In the genomic region with DNA sequence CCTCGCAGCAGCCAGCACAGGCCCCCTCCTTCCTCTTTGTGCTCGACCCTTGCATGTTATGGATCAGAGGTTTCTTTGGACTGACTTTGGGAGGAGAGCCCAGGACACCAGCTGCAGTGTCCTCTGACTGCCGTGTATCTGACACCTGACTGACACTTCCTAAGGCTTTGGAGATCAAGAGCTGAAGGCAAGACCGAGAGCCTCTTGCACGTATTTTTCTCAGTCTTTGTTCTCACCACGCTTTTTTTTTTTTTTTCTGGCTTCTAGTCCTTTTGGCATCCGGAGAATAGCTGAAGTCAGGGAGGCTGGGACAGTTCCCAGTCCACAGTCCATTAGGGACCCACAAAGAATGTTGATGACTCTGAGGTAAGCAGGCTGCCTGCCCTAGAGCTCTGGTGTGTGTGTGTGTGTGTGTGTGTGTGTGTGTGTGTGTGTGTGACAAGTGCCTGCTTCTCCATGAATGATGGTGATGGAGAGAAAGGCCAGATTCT, we compare ENCODE assay signal across 8 mouse cellular contexts. TPM values are rescaled to one million over a fixed set of nuclear protein-coding genes. Genes with fewer than 3 reads are reported as not detected.
DNase-seq lines count a peak whose midpoint lies in the region; ATAC-seq and TF ChIP-seq lines count a peak whose summit lies in the region.

No protein-coding gene starts in this region.

- H3K4me2 ChIP-seq in hindbrain, embryonic 16.5 days (ENCODE audit: low read length), result no peak overlapping the region
- H3K4me2 ChIP-seq in neural tube, embryonic 14.5 days (ENCODE audit: low read depth, low read length), result no peak overlapping the region

- DNase-seq in lung, adult 2 months, result peak; percentile 19
- DNase-seq in lung, postnatal 25 days (ENCODE audit: low spot score), result no peak
- DNase-seq in gastrocnemius, adult 8-10 months (ENCODE audit: low spot score in 2 of 2), result peak; percentile 40 to 58
- no peak for DNase-seq in testis, postnatal 10 days (ENCODE audit: low spot score)
- no peak for DNase-seq in testis, postnatal 14 days (ENCODE audit: low spot score)

- peak overlapping the region; percentile 31 for H3K27ac ChIP-seq in hindbrain, embryonic 16.5 days (ENCODE audit: low read depth, low read length)
- H3K27ac ChIP-seq in neural tube, embryonic 14.5 days (ENCODE audit: low read depth, low read length), result peak overlapping the region; percentile 34; the same call in 1 of the 2 replicates

- no peak for TF ChIP-seq POLR2A in lung, adult 2 months (IDR thresholded peaks at IDR 0.05; ENCODE audit: borderline replicate concordance, extremely low read depth, low read depth, low read length)

- H3K36me3 ChIP-seq in hindbrain, embryonic 16.5 days (ENCODE audit: control insufficient read depth, insufficient read depth, low read length), result no peaks in the 10 kb centered on the region
- no peaks in the 10 kb centered on the region for H3K36me3 ChIP-seq in neural tube, embryonic 14.5 days (ENCODE audit: control insufficient read depth, insufficient read depth, low read length)

- 26% methylated on average over 7 of the region's 7 CpGs for WGBS in lung, adult 2 months
- WGBS in hindbrain, embryonic 16.5 days, result 20% methylated on average over 7 of the region's 7 CpGs
- 44% methylated on average over 7 of the region's 7 CpGs for WGBS in neural tube, embryonic 14.5 days

- peak; percentile 66 for ATAC-seq in hindbrain, embryonic 16.5 days
- no peak for ATAC-seq in neural tube, embryonic 14.5 days (ENCODE audit: low read depth)
- ATAC-seq in inflammation-experienced regulatory T-cells, adult 6 months, result no peak

- TF ChIP-seq CTCF in lung, adult 2 months (IDR thresholded peaks at IDR 0.05; ENCODE audit: insufficient read depth, low read length), result no peak

- H3K4me3 ChIP-seq in lung, adult 2 months (replicated peaks; ENCODE audit: extremely low read depth, low read depth, low read length), result no peak overlapping the region
- no peak overlapping the region for H3K4me3 ChIP-seq in hindbrain, embryonic 16.5 days (ENCODE audit: low read length)
- no peak overlapping the region for H3K4me3 ChIP-seq in neural tube, embryonic 14.5 days (ENCODE audit: low read depth, low read length)

- no peaks in the 10 kb centered on the region for H3K9me3 ChIP-seq in hindbrain, embryonic 16.5 days (ENCODE audit: control insufficient read depth, low read length)
- H3K9me3 ChIP-seq in neural tube, embryonic 14.5 days (ENCODE audit: control insufficient read depth, low read length), result no peaks in the 10 kb centered on the region

- H3K4me1 ChIP-seq in lung, adult 2 months (ENCODE audit: control insufficient read depth, insufficient read depth, low read length), result peaks cover 6% of the 10 kb centered on the region
- H3K4me1 ChIP-seq in hindbrain, embryonic 16.5 days (ENCODE audit: control insufficient read depth, insufficient read depth, low read depth, low read length), result peaks cover 26% of the 10 kb centered on the region
- peaks cover 8% of the 10 kb centered on the region; the same call in 1 of the 2 replicates for H3K4me1 ChIP-seq in neural tube, embryonic 14.5 days (ENCODE audit: control insufficient read depth, insufficient read depth, low read length)

- no peak overlapping the region for H3K9ac ChIP-seq in hindbrain, embryonic 16.5 days (ENCODE audit: low read depth, low read length)
- no peak overlapping the region for H3K9ac ChIP-seq in neural tube, embryonic 14.5 days (replicated peaks; ENCODE audit: low read depth, low read length)

- no peaks in the 10 kb centered on the region for H3K27me3 ChIP-seq in hindbrain, embryonic 16.5 days (replicated peaks; ENCODE audit: control insufficient read depth, insufficient read depth, low read length)
- H3K27me3 ChIP-seq in neural tube, embryonic 14.5 days (ENCODE audit: control insufficient read depth, insufficient read depth, low read length), result no peaks in the 10 kb centered on the region

RNA-seq across cellular contexts. Expression of a gene that starts 2.1 kb away (rescaled TPM):
- polyA plus RNA-seq in lung, adult 2 months (2012; rRNA removed), result 2.0 and 2.3 TPM in 2 replicates
- not detected for total RNA-seq in gastrocnemius, adult 8-10 months (2022)
- polyA plus RNA-seq in hindbrain, embryonic 16.5 days (2015; fragmentation: Nextera tagmentation; extraction: Ambion mirVana), result 0.09 and 0.11 TPM in 2 replicates
- polyA plus RNA-seq in neural tube, embryonic 14.5 days (2014; fragmentation: Nextera tagmentation; extraction: Ambion mirVana), result 0.54 TPM in 1 of 2 replicates, not detected in the other
- under 1 TPM in 2 of 3 experiments, not detected in 1; 0.20 to 0.80 TPM for polyA plus RNA-seq in inflammation-experienced regulatory T-cells, adult 6 months (2017; shearing (Covaris generic))

RNA-seq across cellular contexts. Expression of a gene that starts 59.8 kb away (rescaled TPM):
- 13.3 and 17.3 TPM in 2 replicates for polyA plus RNA-seq in lung, adult 2 months (2012; rRNA removed)
- 10 to 100 TPM; 33.2 to 37.1 (median 35.4) TPM for total RNA-seq in gastrocnemius, adult 8-10 months (2022)
- 19.8 and 22.7 TPM in 2 replicates for polyA plus RNA-seq in hindbrain, embryonic 16.5 days (2015; fragmentation: Nextera tagmentation; extraction: Ambion mirVana)
- polyA plus RNA-seq in neural tube, embryonic 14.5 days (2014; fragmentation: Nextera tagmentation; extraction: Ambion mirVana), result 32.3 and 33.4 TPM in 2 replicates
- 10 to 100 TPM; 15.8 to 21.8 (median 19.3) TPM for polyA plus RNA-seq in inflammation-experienced regulatory T-cells, adult 6 months (2017; shearing (Covaris generic))

Comparison
In these comparisons a context has a peak if more than half of its experiments do, and no peak if none do; other contexts are left out.
1. DNase-seq: peak in lung, adult 2 months (single experiment) and gastrocnemius, adult 8-10 months (2 of 2); none in lung, postnatal 25 days (single experiment), testis, postnatal 10 days (single experiment) and testis, postnatal 14 days (single experiment).